Mouse (Mus musculus): ENCODE data around the gene Spi1. TPM values are rescaled to one million over a fixed set of nuclear protein-coding genes. Genes with fewer than 3 reads are reported as not detected.

The Spi1 gene
- polyA plus RNA-seq (2014; fragmentation: Illumina TruSeq; extraction: RNeasy Lipid Tissue Mini Kit (QIAGEN cat#74804); ENCODE audit: low read depth, low replicate concordance) = 3.0 TPM

GRCm38 (mm10) chr2:91081775-91082695 lies at the start of gene Spi1:
Spi1 (plus strand) TSS chr2:91082390.

DNA sequence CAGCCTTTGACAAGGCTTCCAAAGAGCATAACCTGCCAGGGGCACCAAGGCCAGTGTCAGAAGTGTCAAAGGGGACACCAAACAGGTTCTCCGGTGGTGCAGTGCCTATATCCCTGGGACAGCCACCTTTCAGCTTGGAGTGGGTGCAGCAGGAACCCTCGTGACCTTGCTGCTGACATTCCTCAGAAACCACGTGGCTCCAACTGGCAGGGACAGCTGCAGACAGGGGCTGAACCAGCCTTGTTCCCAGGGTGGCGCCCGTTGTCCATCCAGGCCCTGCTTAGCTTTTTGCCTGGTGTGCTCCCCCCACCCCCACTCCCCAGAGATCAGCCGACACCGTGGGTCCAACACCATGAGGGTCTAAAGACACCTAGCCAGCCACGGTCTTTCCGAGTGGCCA lies 46.8 kb upstream of the Spi1 start, which contains the start of gene Rapsn:
Gene Rapsn (plus strand): TSS at position 236 of the 400 bp plus-strand sequence.

GRCm38 (mm10) chr2:91053934-91054382 lies 28.2 kb upstream of the Spi1 start, which contains the start of gene Psmc3:
Psmc3 (plus strand) TSS chr2:91054009.

GRCm38 (mm10) chr2:91070076-91070800 lies 12.0 kb upstream of the Spi1 start, which contains the start of gene Slc39a13:
Slc39a13 (minus strand) TSS chr2:91070417.

GRCm38 (mm10) chr2:91117585-91118275 lies 35.5 kb downstream of the Spi1 start, which contains the start of gene Mybpc3:
Mybpc3 (plus strand) TSS chr2:91118144.

Other genes with a start within 250 kb of the Spi1 start
- gene Mtch2, start 235.2 kb upstream of the Spi1 start, polyA plus RNA-seq (2014; fragmentation: Illumina TruSeq; extraction: RNeasy Lipid Tissue Mini Kit (QIAGEN cat#74804); ENCODE audit: low read depth, low replicate concordance) = 649 TPM
- not detected for gene C1qtnf4, start 196.5 kb upstream of the Spi1 start, polyA plus RNA-seq (2014; fragmentation: Illumina TruSeq; extraction: RNeasy Lipid Tissue Mini Kit (QIAGEN cat#74804); ENCODE audit: low read depth, low replicate concordance)
- gene Kbtbd4, start 177.7 kb upstream of the Spi1 start, polyA plus RNA-seq (2014; fragmentation: Illumina TruSeq; extraction: RNeasy Lipid Tissue Mini Kit (QIAGEN cat#74804); ENCODE audit: low read depth, low replicate concordance) = 10.2 TPM
- gene Ndufs3, start 177.6 kb upstream of the Spi1 start, polyA plus RNA-seq (2014; fragmentation: Illumina TruSeq; extraction: RNeasy Lipid Tissue Mini Kit (QIAGEN cat#74804); ENCODE audit: low read depth, low replicate concordance) = 153 TPM
- 112 TPM for gene Celf1, start 142.0 kb upstream of the Spi1 start, polyA plus RNA-seq (2014; fragmentation: Illumina TruSeq; extraction: RNeasy Lipid Tissue Mini Kit (QIAGEN cat#74804); ENCODE audit: low read depth, low replicate concordance)
- gene Rapsn, start 46.8 kb upstream of the Spi1 start, polyA plus RNA-seq (2014; fragmentation: Illumina TruSeq; extraction: RNeasy Lipid Tissue Mini Kit (QIAGEN cat#74804); ENCODE audit: low read depth, low replicate concordance) = not detected
- gene Psmc3, start 28.4 kb upstream of the Spi1 start, polyA plus RNA-seq (2014; fragmentation: Illumina TruSeq; extraction: RNeasy Lipid Tissue Mini Kit (QIAGEN cat#74804); ENCODE audit: low read depth, low replicate concordance) = 116 TPM
- gene Slc39a13, start 12.0 kb upstream of the Spi1 start, polyA plus RNA-seq (2014; fragmentation: Illumina TruSeq; extraction: RNeasy Lipid Tissue Mini Kit (QIAGEN cat#74804); ENCODE audit: low read depth, low replicate concordance) = 5.2 TPM
- not detected for gene Mybpc3, start 35.8 kb downstream of the Spi1 start, polyA plus RNA-seq (2014; fragmentation: Illumina TruSeq; extraction: RNeasy Lipid Tissue Mini Kit (QIAGEN cat#74804); ENCODE audit: low read depth, low replicate concordance)
- gene Madd, start 101.4 kb downstream of the Spi1 start, polyA plus RNA-seq (2014; fragmentation: Illumina TruSeq; extraction: RNeasy Lipid Tissue Mini Kit (QIAGEN cat#74804); ENCODE audit: low read depth, low replicate concordance) = 7.9 TPM
- gene Nr1h3, start 120.4 kb downstream of the Spi1 start, polyA plus RNA-seq (2014; fragmentation: Illumina TruSeq; extraction: RNeasy Lipid Tissue Mini Kit (QIAGEN cat#74804); ENCODE audit: low read depth, low replicate concordance) = 0.44 TPM
- gene Acp2, start 120.5 kb downstream of the Spi1 start, polyA plus RNA-seq (2014; fragmentation: Illumina TruSeq; extraction: RNeasy Lipid Tissue Mini Kit (QIAGEN cat#74804); ENCODE audit: low read depth, low replicate concordance) = 35.7 TPM
- 31.4 TPM for gene Ddb2, start 154.6 kb downstream of the Spi1 start, polyA plus RNA-seq (2014; fragmentation: Illumina TruSeq; extraction: RNeasy Lipid Tissue Mini Kit (QIAGEN cat#74804); ENCODE audit: low read depth, low replicate concordance)
- 0.95 TPM for gene Pacsin3, start 173.6 kb downstream of the Spi1 start, polyA plus RNA-seq (2014; fragmentation: Illumina TruSeq; extraction: RNeasy Lipid Tissue Mini Kit (QIAGEN cat#74804); ENCODE audit: low read depth, low replicate concordance)
- gene Arfgap2, start 182.6 kb downstream of the Spi1 start, polyA plus RNA-seq (2014; fragmentation: Illumina TruSeq; extraction: RNeasy Lipid Tissue Mini Kit (QIAGEN cat#74804); ENCODE audit: low read depth, low replicate concordance) = 14.1 TPM